Mouse (Mus musculus): ENCODE results near the gene Olfr533. TPM values are rescaled to one million over a fixed set of nuclear protein-coding genes. Genes with fewer than 3 reads are reported as not detected.
"Not testable (repeated sequence)": the region's sequence is repeated elsewhere in the genome, so short reads cannot be mapped to it uniquely, and the experiment has no call there.

The Olfr533 gene
- not detected in 2 replicates for polyA plus RNA-seq (2014; fragmentation: Nextera tagmentation; extraction: Ambion mirVana)

- H3K9ac ChIP-seq (ENCODE audit: low read length); H3K36me3 ChIP-seq (ENCODE audit: control insufficient read depth, insufficient read depth, low read length); DNase-seq (ENCODE audit: low spot score); H3K4me3 ChIP-seq (ENCODE audit: low read depth, low read length); H3K27me3 ChIP-seq (replicated peaks; ENCODE audit: control insufficient read depth, insufficient read depth, low read length); H3K27ac ChIP-seq (ENCODE audit: low read depth); H3K4me1 ChIP-seq (replicated peaks; ENCODE audit: control insufficient read depth, insufficient read depth, low read length); ATAC-seq (replicated peaks; ENCODE audit: low FRiP score, low TSS enrichment, low read depth); H3K4me2 ChIP-seq (ENCODE audit: low read length); H3K9me3 ChIP-seq (ENCODE audit: control insufficient read depth, low read length): not testable (repeated sequence)
- no CpG with 5 or more reads among the region's 1 CpGs for WGBS
Measured at GRCm38 (mm10) chr7:140463070-140463469, at the start of gene Olfr533. Gene Olfr533 (plus strand): TSS chr7:140463370.

GRCm38 (mm10) chr7:140421539-140421938 is 41.6 kb upstream of the Olfr533 start, which contains the start of gene Olfr532:
Gene Olfr532 (minus strand): TSS chr7:140421639.
- Histone ChIP-seq H3K27ac (ENCODE audit: low read depth) (no peak within 1 kb of the TSS), H3K9ac (ENCODE audit: low read length) (no peak within 1 kb of the TSS), H3K4me1 (replicated peaks; ENCODE audit: control insufficient read depth, insufficient read depth, low read length) (no peaks in the 10 kb centered on the region), H3K27me3 (replicated peaks; ENCODE audit: control insufficient read depth, insufficient read depth, low read length) (no peaks in the 10 kb centered on the region), H3K36me3 (ENCODE audit: control insufficient read depth, insufficient read depth, low read length) (no peaks in the 10 kb centered on the region), H3K9me3 (ENCODE audit: control insufficient read depth, low read length) (no peaks in the 10 kb centered on the region), H3K4me3 (ENCODE audit: low read depth, low read length) (no peak within 1 kb of the TSS), H3K4me2 (ENCODE audit: low read length) (no peak within 1 kb of the TSS)
- DNase-seq (ENCODE audit: low spot score) (no peak), ATAC-seq (replicated peaks; ENCODE audit: low FRiP score, low TSS enrichment, low read depth) (no peak)
- 88% methylated on average over 1 of the region's 1 CpGs for WGBS

- ATAC-seq (replicated peaks; ENCODE audit: low FRiP score, low TSS enrichment, low read depth) (no peak), DNase-seq (ENCODE audit: low spot score) (no peak)
- Histone ChIP-seq H3K4me3 (ENCODE audit: low read depth, low read length) (no peak overlapping the region), H3K4me1 (replicated peaks; ENCODE audit: control insufficient read depth, insufficient read depth, low read length) (no peaks in the 10 kb centered on the region), H3K36me3 (ENCODE audit: control insufficient read depth, insufficient read depth, low read length) (no peaks in the 10 kb centered on the region), H3K27me3 (replicated peaks; ENCODE audit: control insufficient read depth, insufficient read depth, low read length) (no peaks in the 10 kb centered on the region), H3K27ac (ENCODE audit: low read depth) (no peak overlapping the region), H3K9me3 (ENCODE audit: control insufficient read depth, low read length) (no peaks in the 10 kb centered on the region), H3K4me2 (ENCODE audit: low read length) (no peak overlapping the region), H3K9ac (ENCODE audit: low read length) (no peak overlapping the region)
- WGBS, result 76% methylated on average over 1 of the region's 1 CpGs
Measured at GRCm38 (mm10) chr7:140443141-140443540, 20.0 kb upstream of the Olfr533 start.

- Histone ChIP-seq H3K4me1 (replicated peaks; ENCODE audit: control insufficient read depth, insufficient read depth, low read length) (no peaks in the 10 kb centered on the region), H3K4me3 (ENCODE audit: low read depth, low read length) (no peak overlapping the region), H3K9ac (ENCODE audit: low read length) (no peak overlapping the region), H3K9me3 (ENCODE audit: control insufficient read depth, low read length) (peaks cover 9% of the 10 kb centered on the region; the same call in 1 of the 2 replicates), H3K36me3 (ENCODE audit: control insufficient read depth, insufficient read depth, low read length) (no peaks in the 10 kb centered on the region), H3K4me2 (ENCODE audit: low read length) (no peak overlapping the region), H3K27ac (ENCODE audit: low read depth) (no peak overlapping the region), H3K27me3 (replicated peaks; ENCODE audit: control insufficient read depth, insufficient read depth, low read length) (no peaks in the 10 kb centered on the region)
- ATAC-seq (replicated peaks; ENCODE audit: low FRiP score, low TSS enrichment, low read depth) (no peak), DNase-seq (ENCODE audit: low spot score) (no peak)
- 69% methylated on average over 1 of the region's 1 CpGs for WGBS
Measured at GRCm38 (mm10) chr7:140477886-140478285, 14.7 kb downstream of the Olfr533 start.

GRCm38 (mm10) chr7:140478733-140479132 is 15.6 kb downstream of the Olfr533 start:
- no peak overlapping the region for H3K4me3 ChIP-seq (ENCODE audit: low read depth, low read length)
- H3K36me3 ChIP-seq (ENCODE audit: control insufficient read depth, insufficient read depth, low read length), result no peaks in the 10 kb centered on the region
- 83% methylated on average over 1 of the region's 1 CpGs for WGBS
- H3K4me1 ChIP-seq (replicated peaks; ENCODE audit: control insufficient read depth, insufficient read depth, low read length), result no peaks in the 10 kb centered on the region
- no peak for DNase-seq (ENCODE audit: low spot score)
- ATAC-seq (replicated peaks; ENCODE audit: low FRiP score, low TSS enrichment, low read depth), result no peak
- H3K27me3 ChIP-seq (replicated peaks; ENCODE audit: control insufficient read depth, insufficient read depth, low read length), result no peaks in the 10 kb centered on the region
- no peak overlapping the region for H3K27ac ChIP-seq (ENCODE audit: low read depth)
- H3K4me2 ChIP-seq (ENCODE audit: low read length), result no peak overlapping the region
- H3K9ac ChIP-seq (ENCODE audit: low read length), result no peak overlapping the region
- H3K9me3 ChIP-seq (ENCODE audit: control insufficient read depth, low read length), result peaks cover 9% of the 10 kb centered on the region; the same call in 1 of the 2 replicates

- no peaks in the 10 kb centered on the region for H3K9me3 ChIP-seq (ENCODE audit: control insufficient read depth, low read length)
- no peaks in the 10 kb centered on the region for H3K36me3 ChIP-seq (ENCODE audit: control insufficient read depth, insufficient read depth, low read length)
- ATAC-seq (replicated peaks; ENCODE audit: low FRiP score, low TSS enrichment, low read depth) (no peak), DNase-seq (ENCODE audit: low spot score) (no peak)
- H3K4me1 ChIP-seq (replicated peaks; ENCODE audit: control insufficient read depth, insufficient read depth, low read length), result no peaks in the 10 kb centered on the region
- no peak within 1 kb of the TSS for H3K9ac ChIP-seq (ENCODE audit: low read length)
- no peak within 1 kb of the TSS for H3K4me3 ChIP-seq (ENCODE audit: low read depth, low read length)
- H3K27ac ChIP-seq (ENCODE audit: low read depth), result no peak within 1 kb of the TSS
- 84% methylated on average over 1 of the region's 1 CpGs for WGBS
- no peaks in the 10 kb centered on the region for H3K27me3 ChIP-seq (replicated peaks; ENCODE audit: control insufficient read depth, insufficient read depth, low read length)
- no peak within 1 kb of the TSS for H3K4me2 ChIP-seq (ENCODE audit: low read length)
Measured at GRCm38 (mm10) chr7:140483916-140484315, 20.7 kb downstream of the Olfr533 start, which contains the start of gene Olfr535. Gene Olfr535 (plus strand): TSS chr7:140484216.

- Histone ChIP-seq H3K9me3 (ENCODE audit: control insufficient read depth, low read length) (no peaks in the 10 kb centered on the region), H3K27ac (ENCODE audit: low read depth) (no peak overlapping the region), H3K4me2 (ENCODE audit: low read length) (no peak overlapping the region), H3K4me1 (replicated peaks; ENCODE audit: control insufficient read depth, insufficient read depth, low read length) (no peaks in the 10 kb centered on the region), H3K4me3 (ENCODE audit: low read depth, low read length) (no peak overlapping the region), H3K9ac (ENCODE audit: low read length) (no peak overlapping the region), H3K36me3 (ENCODE audit: control insufficient read depth, insufficient read depth, low read length) (no peaks in the 10 kb centered on the region), H3K27me3 (replicated peaks; ENCODE audit: control insufficient read depth, insufficient read depth, low read length) (no peaks in the 10 kb centered on the region)
- DNase-seq (ENCODE audit: low spot score) (no peak), ATAC-seq (replicated peaks; ENCODE audit: low FRiP score, low TSS enrichment, low read depth) (no peak)
- 90% methylated on average over 1 of the region's 1 CpGs for WGBS
Measured at GRCm38 (mm10) chr7:140488981-140489380, 25.8 kb downstream of the Olfr533 start.

- Histone ChIP-seq H3K27me3 (replicated peaks; ENCODE audit: control insufficient read depth, insufficient read depth, low read length) (no peaks in the 10 kb centered on the region), H3K4me2 (ENCODE audit: low read length) (no peak overlapping the region), H3K4me1 (replicated peaks; ENCODE audit: control insufficient read depth, insufficient read depth, low read length) (no peaks in the 10 kb centered on the region), H3K4me3 (ENCODE audit: low read depth, low read length) (no peak overlapping the region), H3K9ac (ENCODE audit: low read length) (no peak overlapping the region), H3K36me3 (ENCODE audit: control insufficient read depth, insufficient read depth, low read length) (no peaks in the 10 kb centered on the region), H3K9me3 (ENCODE audit: control insufficient read depth, low read length) (no peaks in the 10 kb centered on the region), H3K27ac (ENCODE audit: low read depth) (no peak overlapping the region)
- 17% methylated on average over 2 of the region's 2 CpGs for WGBS
- DNase-seq (ENCODE audit: low spot score), result no peak
- no peak for ATAC-seq (replicated peaks; ENCODE audit: low FRiP score, low TSS enrichment, low read depth)
Measured at GRCm38 (mm10) chr7:140494231-140494630, 31.1 kb downstream of the Olfr533 start.

GRCm38 (mm10) chr7:140494702-140495101 is 31.5 kb downstream of the Olfr533 start:
- no peak overlapping the region for H3K9ac ChIP-seq (ENCODE audit: low read length)
- ATAC-seq (replicated peaks; ENCODE audit: low FRiP score, low TSS enrichment, low read depth), result no peak
- no peaks in the 10 kb centered on the region for H3K36me3 ChIP-seq (ENCODE audit: control insufficient read depth, insufficient read depth, low read length)

More at GRCm38 (mm10) chr7:140494702-140495101, 31.5 kb downstream of the Olfr533 start:
- H3K27me3 ChIP-seq (replicated peaks; ENCODE audit: control insufficient read depth, insufficient read depth, low read length), result no peaks in the 10 kb centered on the region
- DNase-seq (ENCODE audit: low spot score), result no peak
- no peaks in the 10 kb centered on the region for H3K4me1 ChIP-seq (replicated peaks; ENCODE audit: control insufficient read depth, insufficient read depth, low read length)
- H3K27ac ChIP-seq (ENCODE audit: low read depth), result no peak overlapping the region
- no peak overlapping the region for H3K4me2 ChIP-seq (ENCODE audit: low read length)
- no peaks in the 10 kb centered on the region for H3K9me3 ChIP-seq (ENCODE audit: control insufficient read depth, low read length)
- no peak overlapping the region for H3K4me3 ChIP-seq (ENCODE audit: low read depth, low read length)

Data from intestine, embryonic 14.5 days (tissue).